Mouse (Mus musculus): ENCODE data around the gene Exoc4.

- TF ChIP-seq CTCF (IDR thresholded peaks at IDR 0.05; ENCODE audit: low read depth) (no peak), EP300 (IDR thresholded peaks at IDR 0.05; ENCODE audit: low read depth) (no peak)
Measured at GRCm38 (mm10) chr6:33382176-33382575, 133.3 kb downstream of the Exoc4 start.
